Mouse (Mus musculus): ENCODE data around the gene Baiap2l2.

Gene Baiap2l2

DNA sequence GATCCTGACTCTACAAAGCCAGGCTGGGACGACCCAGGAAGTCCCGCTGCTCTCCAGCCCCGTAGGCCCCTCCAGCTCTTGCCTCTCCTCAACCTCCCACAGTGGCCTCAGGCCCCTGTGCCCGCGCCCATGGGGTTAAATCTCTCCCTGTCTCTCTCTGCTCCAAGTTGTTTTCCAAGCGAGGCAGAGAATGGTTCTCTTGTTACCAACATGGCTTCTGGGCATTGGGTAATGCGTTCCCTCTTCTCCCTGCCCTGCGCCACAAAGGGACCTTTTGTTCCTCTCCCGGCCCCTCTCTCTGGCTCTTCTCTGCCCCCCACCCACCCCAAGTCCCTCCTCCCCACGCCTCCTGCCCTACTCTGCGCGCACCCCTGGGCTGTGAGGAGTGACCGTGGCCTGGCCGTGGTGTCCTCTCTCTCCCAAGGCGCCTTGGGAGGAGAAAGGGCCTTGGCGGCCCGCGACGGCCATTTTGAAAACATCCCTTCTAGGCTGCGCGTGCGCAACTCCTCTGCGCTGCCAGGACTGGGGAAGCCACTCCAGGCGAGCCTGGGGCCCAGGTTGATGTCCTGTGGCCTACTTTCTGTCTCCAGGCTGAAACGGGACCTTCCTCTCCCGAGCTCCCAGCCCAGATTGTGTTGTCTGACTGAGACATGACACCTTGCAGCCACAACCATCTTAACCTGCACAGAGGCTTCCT is 72.4 kb downstream of the Baiap2l2 start:
- in situ Hi-C loops (cut with MseI, MboI), result no loop called here

DNA sequence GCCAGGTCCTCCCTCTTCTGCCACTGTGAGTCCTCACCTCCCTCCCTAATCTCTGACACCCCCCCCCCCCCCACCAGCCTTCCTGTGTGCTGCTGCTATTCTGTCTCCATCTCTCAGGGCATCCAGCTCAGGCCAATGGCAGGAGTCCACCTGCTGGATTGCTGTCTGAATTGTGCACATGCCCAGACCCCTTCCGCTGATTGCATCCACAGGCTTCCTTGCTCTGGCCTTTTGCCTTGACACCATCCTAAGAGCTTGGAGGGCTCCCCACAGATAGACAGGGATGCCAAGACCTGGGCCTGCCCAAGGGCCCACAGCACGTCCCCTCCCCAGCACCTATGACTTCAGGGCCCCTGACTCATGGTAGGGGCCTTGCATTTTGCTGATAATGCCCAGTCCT is 75.0 kb downstream of the Baiap2l2 start:
- in situ Hi-C loops (cut with MseI, MboI), result no loop called here

GRCm38 (mm10) chr15:79208758-79209439 is 76.4 kb downstream of the Baiap2l2 start:
- in situ Hi-C loops (cut with MseI, MboI), result no loop called here

- in situ Hi-C loops (cut with MseI, MboI), result no loop called here
These were observed 77.1 kb downstream of the Baiap2l2 start for GRCm38 (mm10) chr15:79208211-79208610.

All from mouse trophoblast stem cell (cell line).